Mouse (Mus musculus): ENCODE data around the gene Ceacam10.
"Not testable (repeated sequence)": the region's sequence is repeated elsewhere in the genome, so short reads cannot be mapped to it uniquely, and the experiment has no call there.

The Ceacam10 gene

GRCm38 (mm10) chr7:24776918-24777317 is at the start of gene Ceacam10:
Ceacam10 (plus strand) TSS chr7:24777206.
- not testable (repeated sequence) for DNase-seq (ENCODE audit: low spot score)

DNA sequence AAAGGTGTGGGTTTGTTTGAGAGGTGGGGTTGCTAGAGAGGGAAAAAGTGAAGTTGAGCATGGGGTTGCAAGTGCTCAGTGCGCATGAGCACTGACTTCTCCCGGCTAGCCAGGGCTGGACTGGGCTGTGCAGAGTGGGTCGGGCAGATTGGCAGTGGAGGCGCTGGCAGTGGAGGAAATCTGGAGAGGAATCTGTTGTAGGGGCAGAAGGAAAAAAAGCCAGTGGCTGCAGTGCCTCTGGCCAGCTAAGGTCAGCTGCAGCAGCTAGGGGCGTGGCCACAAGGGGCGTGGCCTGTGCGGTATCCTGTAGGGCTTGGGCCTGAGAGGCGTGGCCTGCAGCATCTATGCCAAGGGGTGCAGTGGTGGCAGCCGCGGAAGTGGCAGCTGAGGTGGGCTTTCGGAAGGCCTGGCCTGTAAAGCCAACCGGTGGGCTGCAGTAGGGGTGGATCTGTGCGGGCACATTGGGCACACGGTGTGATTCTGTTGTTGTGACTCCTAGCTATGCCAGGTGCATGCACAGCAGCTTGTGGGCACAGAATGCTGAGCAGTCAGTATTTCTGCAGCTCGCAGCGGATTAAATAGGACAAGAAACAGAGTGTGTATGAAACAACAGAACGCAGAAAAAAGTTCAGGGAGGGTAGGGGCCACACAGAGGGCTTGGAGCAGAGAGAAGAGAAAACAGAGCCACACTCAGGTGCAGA is 40.9 kb upstream of the Ceacam10 start:
- peak; percentile 2 for DNase-seq (ENCODE audit: low spot score)

GRCm38 (mm10) chr7:24750695-24751094 is 26.3 kb upstream of the Ceacam10 start:
- DNase-seq (ENCODE audit: low spot score): no peak

DNA sequence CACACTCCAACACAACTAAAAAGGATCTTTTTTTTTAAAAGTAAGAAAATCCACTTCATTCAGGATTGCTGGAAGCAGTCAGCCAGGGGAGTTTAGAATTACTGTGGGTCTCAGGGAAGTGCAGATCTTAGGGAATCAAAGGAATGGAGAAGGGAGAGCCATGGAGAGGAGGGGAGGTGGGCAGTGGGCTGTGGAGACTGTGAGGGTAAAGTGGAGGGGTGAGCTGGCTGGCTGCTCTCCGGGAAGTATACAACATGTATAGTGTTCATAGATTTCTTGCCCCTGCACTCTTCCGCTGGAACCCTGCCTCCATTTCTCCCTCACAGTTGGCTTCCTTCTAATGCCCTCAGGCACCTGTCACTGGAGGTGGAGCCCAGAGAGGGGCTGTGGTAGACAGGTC is 25.4 kb upstream of the Ceacam10 start:
- DNase-seq (ENCODE audit: low spot score): no peak

DNA sequence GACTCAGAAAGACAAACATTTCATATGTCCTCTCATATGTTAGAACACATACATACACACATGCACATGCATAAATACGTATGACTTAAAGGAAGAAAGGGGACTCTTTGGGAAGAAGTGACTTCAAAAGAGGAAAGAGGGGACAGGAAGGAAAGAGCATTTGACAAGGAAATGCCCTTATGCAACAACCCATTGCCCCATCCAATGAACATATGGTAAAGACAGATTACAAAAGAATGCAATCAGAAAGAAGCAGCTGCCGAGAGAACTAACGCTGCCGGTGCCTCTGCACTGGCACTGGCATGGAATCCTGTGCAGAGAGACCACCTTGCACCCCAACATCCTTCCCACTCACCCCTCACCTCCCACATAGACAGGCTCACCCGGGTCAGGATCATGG is 23.5 kb upstream of the Ceacam10 start:
- DNase-seq (ENCODE audit: low spot score): no peak

GRCm38 (mm10) chr7:24758520-24758919 is 18.5 kb upstream of the Ceacam10 start:
- DNase-seq (ENCODE audit: low spot score): no peak

DNA sequence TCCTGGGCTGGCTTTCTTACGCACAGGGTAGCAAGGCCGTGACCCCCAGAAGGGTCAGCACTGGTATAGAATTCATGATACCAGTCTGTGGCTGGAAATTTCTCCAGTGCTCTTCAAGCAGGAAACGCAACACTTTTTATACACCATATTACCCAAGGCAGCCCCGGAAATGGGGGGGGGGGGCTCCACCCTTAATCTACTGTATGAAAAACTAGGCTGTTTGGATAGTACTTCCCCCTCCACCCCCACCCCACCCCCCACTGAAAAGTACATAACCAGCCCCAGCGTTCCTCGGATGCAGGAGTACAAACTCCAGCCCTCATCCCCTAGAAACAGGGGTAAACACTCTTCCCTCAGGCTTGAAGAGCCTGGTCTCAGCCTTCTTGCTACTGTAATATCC is 16.8 kb upstream of the Ceacam10 start, which contains the start of gene Cd177:
Gene Cd177, minus strand, starts transcription at position 101 of the 400 bp plus-strand sequence.
- DNase-seq (ENCODE audit: low spot score): no peak

GRCm38 (mm10) chr7:24761161-24761560 is 15.8 kb upstream of the Ceacam10 start:
- DNase-seq (ENCODE audit: low spot score): no peak

- DNase-seq (ENCODE audit: low spot score): no peak
These were observed 14.4 kb upstream of the Ceacam10 start for GRCm38 (mm10) chr7:24762574-24762973.

- DNase-seq (ENCODE audit: low spot score): no peak
These were observed 5.6 kb upstream of the Ceacam10 start for GRCm38 (mm10) chr7:24771361-24771760.

- no peak for DNase-seq (ENCODE audit: low spot score)
These were observed 3.0 kb upstream of the Ceacam10 start for GRCm38 (mm10) chr7:24773942-24774535.

GRCm38 (mm10) chr7:24776145-24776544 is 861 bp upstream of the Ceacam10 start:
- DNase-seq (ENCODE audit: low spot score): no peak

DNA sequence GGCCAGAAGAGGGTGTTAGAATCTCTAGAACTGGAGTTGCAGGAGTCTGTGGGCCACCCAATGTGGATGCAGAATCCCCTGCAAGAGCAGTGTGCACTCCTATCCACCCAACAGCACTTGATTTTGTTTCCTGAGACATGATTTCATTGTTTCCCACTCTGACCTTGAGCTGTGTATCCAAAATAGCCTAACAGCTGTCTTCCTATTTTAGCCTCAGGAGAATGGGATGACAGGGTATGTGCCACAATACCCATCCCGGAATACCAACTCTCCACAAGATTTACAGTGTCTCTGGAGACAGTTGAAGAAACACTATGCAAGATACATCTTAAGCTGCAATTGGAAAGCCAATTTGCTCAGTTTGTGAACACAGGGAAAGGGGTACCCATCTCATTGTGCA is 20.9 kb downstream of the Ceacam10 start:
- no peak for DNase-seq (ENCODE audit: low spot score)

- no peak for DNase-seq (ENCODE audit: low spot score)
These were observed 25.3 kb downstream of the Ceacam10 start for GRCm38 (mm10) chr7:24802149-24802767.

- no peak for DNase-seq (ENCODE audit: low spot score)
These were observed 27.8 kb downstream of the Ceacam10 start for GRCm38 (mm10) chr7:24804826-24805225.

GRCm38 (mm10) chr7:24809041-24809440 is 32.0 kb downstream of the Ceacam10 start:
- DNase-seq (ENCODE audit: low spot score): no peak

DNA sequence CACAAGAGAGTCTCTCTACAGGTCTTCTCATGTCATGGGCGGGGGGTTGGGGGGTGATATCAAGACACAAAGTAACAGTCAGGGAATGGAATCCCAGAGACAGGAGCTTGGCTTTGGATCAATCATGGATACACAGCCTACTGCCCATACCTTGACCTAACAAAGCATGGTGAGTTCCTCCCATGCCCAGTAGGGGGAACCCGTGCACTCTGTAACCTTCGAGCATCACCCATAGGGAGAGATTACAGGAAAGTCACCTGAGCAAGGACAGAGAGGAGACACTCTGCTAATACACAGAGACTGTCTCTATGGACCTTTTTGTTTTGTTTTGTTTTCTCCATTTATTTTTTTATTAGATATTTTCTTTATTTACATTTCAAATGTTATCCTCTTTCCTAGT is 40.5 kb downstream of the Ceacam10 start:
- DNase-seq (ENCODE audit: low spot score): peak; percentile 32

DNA sequence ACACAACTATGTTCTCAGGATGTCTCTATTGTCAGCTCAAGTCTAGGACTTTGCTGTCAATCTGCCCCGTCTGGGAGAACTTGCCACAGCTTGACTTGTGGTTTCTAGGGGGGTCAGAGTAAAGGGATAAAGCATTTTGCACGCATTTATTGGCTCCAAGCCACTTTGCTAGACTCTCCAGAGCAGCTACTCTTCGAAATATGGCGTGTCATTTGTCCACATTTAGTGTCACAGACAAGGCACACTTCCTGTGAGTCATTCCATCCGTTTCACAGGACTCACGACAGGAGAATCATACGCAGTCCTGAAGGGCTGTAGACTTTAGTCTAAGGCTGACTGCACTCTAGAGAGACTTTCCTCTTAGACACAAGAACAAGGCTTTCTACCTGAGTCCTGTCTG is 47.4 kb downstream of the Ceacam10 start:
- DNase-seq (ENCODE audit: low spot score): no peak

DNA sequence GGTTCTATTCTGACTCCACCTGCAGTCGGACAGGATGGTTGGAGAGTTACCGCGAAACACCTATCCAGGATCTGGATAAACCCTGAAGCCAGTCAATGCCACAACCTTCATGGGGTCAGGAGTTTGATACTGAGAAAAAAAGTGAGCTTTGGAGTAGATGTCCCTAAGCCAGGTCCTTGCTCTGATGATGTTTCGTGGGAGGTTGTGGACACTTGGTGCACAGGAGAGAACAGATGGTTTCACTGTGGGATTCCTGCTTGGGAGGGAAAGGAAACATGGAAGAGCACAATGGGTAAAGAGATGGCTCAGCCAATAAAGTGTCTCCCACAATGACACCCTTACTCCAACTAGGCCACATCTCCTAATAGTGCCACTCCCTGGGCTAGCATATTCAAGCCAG is 50.2 kb downstream of the Ceacam10 start:
- no peak for DNase-seq (ENCODE audit: low spot score)
